Mouse (Mus musculus) liver, postnatal 0 days (tissue): ENCODE measurements around the gene Adgre1.

Source experiments
- CTCF ChIP-seq: sonication (generic); IDR thresholded peaks from 2 replicates; pipeline ENCODE4 v1.5.1; 2016; ENCODE audit warnings: antibody characterized with exemption, low read depth
- EP300 ChIP-seq: IDR thresholded peaks from 2 replicates; pipeline ENCODE4 v1.6.1; 2016; ENCODE audit warnings: antibody characterized with exemption, low read depth, mild to moderate bottlenecking

DNA sequence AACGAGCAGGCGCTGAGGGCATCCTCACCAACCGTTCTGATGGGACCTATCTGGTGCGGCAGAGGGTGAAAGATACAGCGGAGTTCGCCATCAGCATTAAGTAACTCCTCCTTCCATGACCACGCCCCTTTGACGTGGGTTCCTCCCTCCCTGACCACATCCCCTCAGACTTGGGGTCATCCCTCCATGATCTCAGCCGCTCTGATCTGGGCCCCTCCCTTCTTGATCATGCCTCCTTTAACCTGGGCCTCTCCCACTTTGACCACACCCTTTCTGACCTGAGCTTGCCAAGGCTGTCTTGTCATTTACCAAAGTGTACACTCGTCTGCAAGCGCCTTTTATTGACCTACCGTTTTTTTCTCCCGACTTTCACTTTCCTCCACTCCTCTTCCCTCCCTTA is 46.7 kb upstream of the Adgre1 start:
- TF ChIP-seq CTCF (no peak), EP300 (no peak)
